Mouse (Mus musculus) olfactory bulb, adult 2 months (tissue): ENCODE measurements around the gene Map4k4.

Experiments used
- CTCF ChIP-seq: fragments of 200-500 bp; IDR thresholded peaks from 2 replicates; pipeline ENCODE4 v1.5.1; 2012; ENCODE audit warnings: low read depth, mild to moderate bottlenecking, low read length, moderate library complexity; ENCODE audit not compliant: insufficient read depth
- POLR2A ChIP-seq: fragments of 200-500 bp; IDR thresholded peaks from 2 replicates; pipeline ENCODE4 v1.6.1; 2012; ENCODE audit warnings: mild to moderate bottlenecking, low read depth, low read length, moderate library complexity; ENCODE audit not compliant: insufficient read depth

DNA sequence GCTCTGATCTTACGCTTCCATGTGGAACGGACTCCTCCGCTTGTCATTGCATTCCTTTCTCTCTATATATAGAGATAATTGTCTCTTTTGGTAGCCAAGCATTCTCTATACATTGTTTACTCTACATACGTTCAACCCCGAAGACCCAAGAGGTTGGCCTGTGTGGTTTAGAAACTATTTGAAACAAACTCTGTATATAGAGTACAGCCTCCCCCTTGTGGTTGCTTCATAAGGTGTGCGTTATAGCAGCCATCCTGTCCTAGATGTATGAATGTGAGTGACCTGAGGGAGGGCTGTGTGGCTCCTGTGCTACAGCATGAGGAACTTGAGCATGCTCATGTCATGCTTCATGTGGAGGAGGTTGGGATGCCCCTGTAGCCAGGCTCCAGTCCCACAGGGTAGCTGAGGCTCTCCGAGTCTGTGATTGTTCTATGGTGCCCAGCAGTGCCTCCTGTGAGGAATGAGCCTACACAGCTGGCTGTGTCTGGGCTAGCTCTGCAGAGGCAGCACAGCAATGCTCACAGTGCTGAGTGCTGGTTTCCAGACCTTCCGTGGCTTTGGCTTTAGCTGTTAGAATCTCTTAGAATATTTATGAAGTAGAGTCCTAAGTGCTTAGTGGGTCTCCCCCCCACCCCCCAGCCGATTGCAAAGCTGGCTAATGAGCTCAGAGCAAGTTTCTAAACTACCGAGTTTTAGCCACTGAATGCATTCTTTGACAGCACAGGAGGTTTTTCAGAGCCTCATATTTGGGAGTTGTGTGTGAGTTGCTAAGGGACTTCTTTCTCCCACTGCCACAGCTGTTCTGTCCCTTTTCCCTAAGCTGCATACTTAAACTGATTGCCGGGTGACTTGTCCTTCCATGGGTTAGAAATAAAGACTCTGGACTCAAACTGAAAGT lies 76.4 kb downstream of the Map4k4 start:
- TF ChIP-seq CTCF: no peak
- no peak for TF ChIP-seq POLR2A
